Mouse (Mus musculus): ENCODE measurements around the gene Olfr979.

GRCm38 (mm10) chr9:40003365-40003764, at the start of gene Olfr979:
- TF ChIP-seq CTCF (conservative IDR thresholded peaks at IDR 0.05; ENCODE audit: low read length) (no peak), NANOG (IDR thresholded peaks at IDR 0.05; ENCODE audit: borderline replicate concordance, low read length) (no peak)

Measured in E14TG2a.4 (cell line).